Mouse (Mus musculus) thymus, postnatal 36 days (tissue): ENCODE results near the gene Prkar1a.

Source experiments
- DNase-seq, 2 experiments: peaks; one replicate each; pipeline ENCODE4 v3.0.0; 2022; ENCODE audit warnings: mixed read lengths in 2 of 2

Prkar1a gene

GRCm38 (mm10) chr11:109708786-109709185 lies 59.6 kb downstream of the Prkar1a start:
- no peak for DNase-seq

GRCm38 (mm10) chr11:109709501-109709900 lies 60.3 kb downstream of the Prkar1a start:
- DNase-seq, result no peak

GRCm38 (mm10) chr11:109714341-109715247 lies 65.4 kb downstream of the Prkar1a start:
- DNase-seq, result no peak

GRCm38 (mm10) chr11:109715311-109715781 lies 66.1 kb downstream of the Prkar1a start:
- DNase-seq, result no peak

- DNase-seq, result no peak
These were observed 67.8 kb downstream of the Prkar1a start for GRCm38 (mm10) chr11:109716981-109717380.

GRCm38 (mm10) chr11:109717448-109717847 lies 68.2 kb downstream of the Prkar1a start:
- DNase-seq, result no peak

- no peak for DNase-seq
These were observed 69.0 kb downstream of the Prkar1a start for GRCm38 (mm10) chr11:109717966-109718895.
